Mouse (Mus musculus) neural tube, embryonic 11.5 days (tissue): ENCODE measurements around the gene Fuk. TPM values are rescaled to one million over a fixed set of nuclear protein-coding genes. Genes with fewer than 3 reads are reported as not detected.

Experiments used
- ATAC-seq: fragments of 200-750 bp; cut with Nextera tagmentation; 2 replicates; pipeline ENCODE4 v1.8.0; 2017; ENCODE audit warnings: moderate number of reproducible peaks, mild to moderate bottlenecking, moderate TSS enrichment, moderate library complexity; ENCODE audit not compliant: insufficient read depth, low FRiP score, low TSS enrichment
- DNase-seq: peaks from one replicate; pipeline ENCODE4 v3.0.0-alpha.2; 2015; ENCODE audit warnings: low spot score
- H3K27ac ChIP-seq: fragments of 300-500 bp; sonication (generic); 2 replicates; pipeline ENCODE4 v1.5.1; 2014; ENCODE audit warnings: low read depth, mild to moderate bottlenecking, low read length
- H3K27me3 ChIP-seq: fragments of 300-500 bp; sonication (generic); 2 replicates; pipeline ENCODE4 v1.6.1; 2014; ENCODE audit warnings: mild to moderate bottlenecking, low read length, mixed read lengths; ENCODE audit not compliant: control insufficient read depth, insufficient read depth
- H3K36me3 ChIP-seq: fragments of 300-500 bp; sonication (generic); 2 replicates; pipeline ENCODE4 v1.6.1; 2014; ENCODE audit warnings: mild to moderate bottlenecking, low read length, moderate library complexity, mixed read lengths; ENCODE audit not compliant: control insufficient read depth, insufficient read depth
- H3K4me1 ChIP-seq: fragments of 300-500 bp; sonication (generic); 2 replicates; pipeline ENCODE4 v1.6.1; 2014; ENCODE audit warnings: low read length, mixed read lengths; ENCODE audit not compliant: control insufficient read depth, insufficient read depth
- H3K4me2 ChIP-seq: fragments of 300-500 bp; sonication (generic); 2 replicates; pipeline ENCODE4 v1.6.1; 2014; ENCODE audit warnings: low read depth, mild to moderate bottlenecking, moderate library complexity
- H3K4me3 ChIP-seq: fragments of 300-500 bp; sonication (generic); 2 replicates; pipeline ENCODE4 v1.5.1; 2014; ENCODE audit warnings: low read depth, low read length
- H3K9ac ChIP-seq: fragments of 300-500 bp; sonication (generic); 2 replicates; pipeline ENCODE4 v1.6.1; 2014; ENCODE audit warnings: mild to moderate bottlenecking, low read length
- H3K9me3 ChIP-seq: fragments of 300-500 bp; sonication (generic); 2 replicates; pipeline ENCODE4 v1.6.1; 2016; ENCODE audit warnings: low read length; ENCODE audit not compliant: control insufficient read depth
- WGBS: fragments of 180-500 bp; shearing (Covaris S2); extraction: QIAGEN DNeasy Blood & Tissue Kit; methylation state at CpG from one replicate; pipeline ENCODE4 v1.1.7; 2014; 5-methylcytosine and 5-hydroxymethylcytosine counted together
- polyA plus RNA-seq: library from polyadenylated mRNA; unstranded; fragments of >200 nt; fragmentation: Nextera tagmentation; extraction: Ambion mirVana; gene quantifications from 2 replicates; pipeline ENCODE4 v1.2.1, GENCODE M21; 2014

Fuk gene
- 6.4 and 7.5 TPM in 2 replicates for polyA plus RNA-seq

- H3K9me3 ChIP-seq, result no peaks in the 10 kb centered on the region
- H3K27ac ChIP-seq, result no peak within 1 kb of the TSS
- no peaks in the 10 kb centered on the region for H3K36me3 ChIP-seq
- WGBS, result 4% methylated on average over 30 of the region's 30 CpGs
- peak within 1 kb of the TSS; percentile 55 for H3K4me3 ChIP-seq
- peak within 1 kb of the TSS; percentile 45 for H3K4me2 ChIP-seq
- peak within 1 kb of the TSS; percentile 64 for H3K9ac ChIP-seq
- peak; percentile 82 for DNase-seq
- H3K27me3 ChIP-seq, result no peaks in the 10 kb centered on the region
- no peaks in the 10 kb centered on the region for H3K4me1 ChIP-seq
- peak; percentile 87 for ATAC-seq
Measured at GRCm38 (mm10) chr8:110901839-110902578, at the start of gene Fuk. Gene Fuk, minus strand, starts transcription at chr8:110902488.

GRCm38 (mm10) chr8:110950065-110950484 is 47.8 kb upstream of the Fuk start:
- Histone ChIP-seq H3K4me3 (no peak overlapping the region), H3K27ac (no peak overlapping the region), H3K4me1 (no peaks in the 10 kb centered on the region; the same call in 1 of the 2 replicates), H3K9ac (no peak overlapping the region), H3K9me3 (no peaks in the 10 kb centered on the region), H3K27me3 (no peaks in the 10 kb centered on the region), H3K4me2 (no peak overlapping the region), H3K36me3 (peaks cover 2% of the 10 kb centered on the region; the same call in 1 of the 2 replicates)
- ATAC-seq, result no peak
- 84% methylated on average over 17 of the region's 17 CpGs for WGBS
- DNase-seq, result no peak

- Histone ChIP-seq H3K9ac (no peak overlapping the region), H3K36me3 (no peaks in the 10 kb centered on the region), H3K9me3 (no peaks in the 10 kb centered on the region), H3K27me3 (no peaks in the 10 kb centered on the region), H3K4me1 (no peaks in the 10 kb centered on the region), H3K27ac (no peak overlapping the region), H3K4me2 (no peak overlapping the region), H3K4me3 (no peak overlapping the region)
- 87% methylated on average over 4 of the region's 4 CpGs for WGBS
- DNase-seq (no peak), ATAC-seq (no peak)
Measured at GRCm38 (mm10) chr8:110945716-110946115, 43.4 kb upstream of the Fuk start.

- Histone ChIP-seq H3K9ac (no peak overlapping the region), H3K27me3 (no peaks in the 10 kb centered on the region), H3K9me3 (no peaks in the 10 kb centered on the region), H3K4me3 (no peak overlapping the region), H3K36me3 (no peaks in the 10 kb centered on the region), H3K4me2 (no peak overlapping the region), H3K4me1 (no peaks in the 10 kb centered on the region), H3K27ac (no peak overlapping the region)
- 90% methylated on average over 7 of the region's 7 CpGs for WGBS
- ATAC-seq (no peak), DNase-seq (no peak)
Measured at GRCm38 (mm10) chr8:110944276-110944876, 42.1 kb upstream of the Fuk start.

- WGBS, result 69% methylated on average over 10 of the region's 10 CpGs
- DNase-seq (no peak), ATAC-seq (no peak)
Measured at GRCm38 (mm10) chr8:110941453-110941948, 39.2 kb upstream of the Fuk start.

GRCm38 (mm10) chr8:110940682-110941452 is 38.6 kb upstream of the Fuk start:
- no peak for ATAC-seq
- Histone ChIP-seq H3K4me3 (no peak overlapping the region), H3K4me2 (no peak overlapping the region), H3K9me3 (no peaks in the 10 kb centered on the region), H3K27ac (no peak overlapping the region), H3K27me3 (no peaks in the 10 kb centered on the region), H3K4me1 (no peaks in the 10 kb centered on the region), H3K36me3 (no peaks in the 10 kb centered on the region), H3K9ac (no peak overlapping the region)
- DNase-seq, result no peak
- 91% methylated on average over 15 of the region's 15 CpGs for WGBS

More at GRCm38 (mm10) chr8:110941453-110941948, 39.2 kb upstream of the Fuk start:
- no peaks in the 10 kb centered on the region for H3K9me3 ChIP-seq
- H3K36me3 ChIP-seq, result no peaks in the 10 kb centered on the region
- no peak overlapping the region for H3K4me3 ChIP-seq
- no peaks in the 10 kb centered on the region for H3K4me1 ChIP-seq
- H3K27me3 ChIP-seq, result no peaks in the 10 kb centered on the region
- no peak overlapping the region for H3K9ac ChIP-seq
- H3K4me2 ChIP-seq, result no peak overlapping the region
- no peak overlapping the region for H3K27ac ChIP-seq

- Histone ChIP-seq H3K4me2 (no peak overlapping the region), H3K27ac (0 out of 2 replicates have a peak overlapping the region, but pooled peaks have one; percentile 23), H3K9ac (no peak overlapping the region), H3K36me3 (no peaks in the 10 kb centered on the region), H3K4me3 (no peak overlapping the region), H3K27me3 (no peaks in the 10 kb centered on the region), H3K9me3 (no peaks in the 10 kb centered on the region), H3K4me1 (no peaks in the 10 kb centered on the region)
- DNase-seq (no peak), ATAC-seq (no peak)
- 88% methylated on average over 6 of the region's 6 CpGs for WGBS
Measured at GRCm38 (mm10) chr8:110938882-110939589, 36.7 kb upstream of the Fuk start.

GRCm38 (mm10) chr8:110936217-110936616 is 33.9 kb upstream of the Fuk start:
- H3K36me3 ChIP-seq, result no peaks in the 10 kb centered on the region
- no peak overlapping the region for H3K9ac ChIP-seq
- no peak overlapping the region for H3K27ac ChIP-seq
- no peaks in the 10 kb centered on the region for H3K4me1 ChIP-seq
- no peak overlapping the region for H3K4me2 ChIP-seq
- ATAC-seq, result no peak
- no peaks in the 10 kb centered on the region for H3K9me3 ChIP-seq
- WGBS, result 96% methylated on average over 12 of the region's 12 CpGs
- H3K4me3 ChIP-seq, result no peak overlapping the region
- DNase-seq, result no peak
- H3K27me3 ChIP-seq, result no peaks in the 10 kb centered on the region
